Mouse (Mus musculus): ENCODE results near the gene Stk26. TPM values are rescaled to one million over a fixed set of nuclear protein-coding genes. Genes with fewer than 3 reads are reported as not detected.

Stk26 gene
- total and polyA plus RNA-seq, 3 experiments: 0.04 to 0.72 (median 0.57) TPM

- no peaks in the 10 kb centered on the region for H3K36me3 ChIP-seq (replicated peaks in 1 of 2; ENCODE audit: control insufficient read depth in 1 of 2, insufficient read depth in 1 of 2, low read length in 1 of 2)
- dilution Hi-C loops (cut with MboI; ENCODE audit: extremely low pct_ligation_motif_present, extremely low pct_unique_long_range_greater_than_20kb, low sequenced_read_pairs) (no loop called here), in situ Hi-C loops (cut with MboI; ENCODE audit: low pct_ligation_motif_present, low pct_unique_long_range_greater_than_20kb, low sequenced_read_pairs) (loop anchor here (25.0 kb wide), 1 partner anchor 212 kb away; no protein-coding TSS in a partner anchor)
- 0 out of 2 replicates have a peak, but pooled peaks have one; percentile 17 for TF ChIP-seq EP300 (IDR thresholded peaks at IDR 0.05; ENCODE audit: low read length)
- no peak for TF ChIP-seq KAT2A (IDR thresholded peaks at IDR 0.05; ENCODE audit: insufficient replicate concordance, low read length)
- TF ChIP-seq NELFE (IDR thresholded peaks at IDR 0.05; ENCODE audit: low read depth, low read length): no peak
- no peak for TF ChIP-seq MXI1 (IDR thresholded peaks at IDR 0.05; ENCODE audit: low read depth, low read length)
- H3K4me2 ChIP-seq (ENCODE audit: insufficient read depth, low read depth, poor library complexity, severe bottlenecking): no peak overlapping the region
- H3K27me3 ChIP-seq (replicated peaks): no peaks in the 10 kb centered on the region
- H3K27ac ChIP-seq (ENCODE audit: insufficient read depth, low read depth): no peak overlapping the region
- DNase-seq (ENCODE audit: extremely low read depth): peak; percentile 10
- no peaks in the 10 kb centered on the region for H3K4me1 ChIP-seq (ENCODE audit: control insufficient read depth in 1 of 2, insufficient read depth in 2 of 2)
- no peak overlapping the region for H3K4me3 ChIP-seq (replicated peaks in 1 of 3; ENCODE audit: low read depth in 2 of 3, low read length in 2 of 3, poor library complexity in 1 of 3)
- H3K9ac ChIP-seq (ENCODE audit: insufficient read depth, low read depth): no peak overlapping the region
- no peaks in the 10 kb centered on the region for H3K9me3 ChIP-seq (replicated peaks; ENCODE audit: low read length)
- H3K79me2 ChIP-seq (replicated peaks; ENCODE audit: control insufficient read depth, extremely low read depth, insufficient read depth, poor library complexity, severe bottlenecking): no peaks in the 10 kb centered on the region
Measured at GRCm38 (mm10) chrX:50874246-50875002, 33.6 kb downstream of the Stk26 start.

GRCm38 (mm10) chrX:50887999-50888398 lies 47.2 kb downstream of the Stk26 start:
- Histone ChIP-seq H3K36me3 (replicated peaks in 1 of 2; ENCODE audit: control insufficient read depth in 1 of 2, insufficient read depth in 1 of 2, low read length in 1 of 2) (no peaks in the 10 kb centered on the region), H3K4me3 (replicated peaks in 1 of 3; ENCODE audit: low read depth in 2 of 3, low read length in 2 of 3, poor library complexity in 1 of 3) (no peak overlapping the region), H3K9me3 (replicated peaks; ENCODE audit: low read length) (no peaks in the 10 kb centered on the region), H3K27me3 (replicated peaks) (no peaks in the 10 kb centered on the region), H3K27ac (ENCODE audit: insufficient read depth, low read depth) (no peak overlapping the region), H3K4me1 (ENCODE audit: control insufficient read depth in 1 of 2, insufficient read depth in 2 of 2) (no peaks in the 10 kb centered on the region), H3K4me2 (ENCODE audit: insufficient read depth, low read depth, poor library complexity, severe bottlenecking) (no peak overlapping the region), H3K79me2 (replicated peaks; ENCODE audit: control insufficient read depth, extremely low read depth, insufficient read depth, poor library complexity, severe bottlenecking) (no peaks in the 10 kb centered on the region), H3K9ac (ENCODE audit: insufficient read depth, low read depth) (no peak overlapping the region)
- DNase-seq (ENCODE audit: extremely low read depth): no peak
- dilution Hi-C loops (cut with MboI; ENCODE audit: extremely low pct_ligation_motif_present, extremely low pct_unique_long_range_greater_than_20kb, low sequenced_read_pairs) (no loop called here), in situ Hi-C loops (cut with MboI; ENCODE audit: low pct_ligation_motif_present, low pct_unique_long_range_greater_than_20kb, low sequenced_read_pairs) (loop anchor here (25.0 kb wide), 1 partner anchor 226 kb away; no protein-coding TSS in a partner anchor)
- TF ChIP-seq SIN3A (IDR thresholded peaks at IDR 0.05; ENCODE audit: low read length): no peak
- TF ChIP-seq BHLHE40 (IDR thresholded peaks at IDR 0.05; ENCODE audit: low read depth, low read length): no peak
- TF ChIP-seq CHD1 (IDR thresholded peaks at IDR 0.05; ENCODE audit: low read depth, low read length): no peak
- TF ChIP-seq ZMIZ1 (IDR thresholded peaks at IDR 0.05; ENCODE audit: low read depth, low read length): no peak
- TF ChIP-seq RAD21 (IDR thresholded peaks at IDR 0.05; ENCODE audit: low read depth, low read length): peak; percentile 47
- no peak for TF ChIP-seq KAT2A (IDR thresholded peaks at IDR 0.05; ENCODE audit: insufficient replicate concordance, low read length)
- no peak for TF ChIP-seq UBTF (IDR thresholded peaks at IDR 0.05; ENCODE audit: low read depth, low read length)
- no peak for TF ChIP-seq POLR2A (IDR thresholded peaks at IDR 0.05; ENCODE audit: low read depth, low read length)
- peak; percentile 28 for TF ChIP-seq SMC3 (IDR thresholded peaks at IDR 0.05; ENCODE audit: low read depth, low read length)
- TF ChIP-seq ZKSCAN1 (IDR thresholded peaks at IDR 0.05; ENCODE audit: borderline replicate concordance, low read depth, low read length): no peak
- TF ChIP-seq NELFE (IDR thresholded peaks at IDR 0.05; ENCODE audit: low read depth, low read length): no peak
- peak in 1 of 2 experiments; percentile 35; a peak in 2 of 4 replicates for TF ChIP-seq CTCF (conservative IDR thresholded peaks at IDR 0.05 in 1 of 2, IDR thresholded peaks at IDR 0.05 in 1 of 2; ENCODE audit: low read depth in 2 of 2, low read length in 2 of 2)
- no peak for TF ChIP-seq ELF1 (IDR thresholded peaks at IDR 0.05; ENCODE audit: low read depth, low read length)
- no peak for TF ChIP-seq USF2 (conservative IDR thresholded peaks at IDR 0.05; ENCODE audit: low read depth, low read length)
- TF ChIP-seq TBP (conservative IDR thresholded peaks at IDR 0.05; ENCODE audit: low read depth, low read length): no peak
- no peak for TF ChIP-seq ETS1 (conservative IDR thresholded peaks at IDR 0.05; ENCODE audit: low read depth, low read length)
- TF ChIP-seq E2F4 (IDR thresholded peaks at IDR 0.05; ENCODE audit: insufficient replicate concordance, low read depth, low read length): no peak
- TF ChIP-seq HCFC1 (IDR thresholded peaks at IDR 0.05; ENCODE audit: low read depth, low read length): no peak
- TF ChIP-seq POLR2AphosphoS2 (IDR thresholded peaks at IDR 0.05; ENCODE audit: low read depth, low read length): no peak
- TF ChIP-seq USF1 (IDR thresholded peaks at IDR 0.05; ENCODE audit: low read depth, low read length): no peak
